Mouse (Mus musculus): ENCODE results near the gene Nckap5.

DNA sequence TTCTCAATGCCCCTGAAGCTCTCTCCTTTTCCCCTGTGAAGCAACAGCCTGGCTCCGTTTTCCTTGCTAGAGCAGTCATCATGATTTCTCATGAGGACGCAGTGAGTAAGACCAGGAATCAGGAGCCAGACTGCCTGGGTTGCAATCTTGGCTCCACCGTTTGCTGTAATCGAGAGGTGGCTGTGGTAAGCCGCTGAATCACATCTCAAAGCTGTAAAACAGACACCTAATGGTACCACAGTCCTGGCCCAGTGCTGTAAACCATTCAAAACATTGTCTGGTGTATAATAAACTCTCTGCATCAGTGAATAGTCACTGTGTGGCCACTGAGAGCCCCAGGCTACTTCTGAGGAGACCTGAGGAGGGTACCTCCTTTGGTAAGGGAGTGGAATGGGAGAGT, 74.9 kb downstream of the Nckap5 start:
- TF ChIP-seq CTCF (IDR thresholded peaks at IDR 0.05; ENCODE audit: insufficient read depth, low read depth, low read length) (no peak), POLR2A (IDR thresholded peaks at IDR 0.05; ENCODE audit: insufficient read depth, low read depth, low read length) (no peak)
